Mouse (Mus musculus) MEL (cell line): ENCODE data around the gene Nudt19. TPM values are rescaled to one million over a fixed set of nuclear protein-coding genes. Genes with fewer than 3 reads are reported as not detected.
A peak's percentile ranks its signal among the peaks of the same experiment; 100 is the strongest.

Source experiments
- DNase-seq: peaks from one replicate; pipeline ENCODE4 v3.0.0; 2011; ENCODE audit warnings: low read depth, low spot score
- H3K27ac ChIP-seq: 2 replicates; pipeline ENCODE4 v1.5.1; 2012; ENCODE audit warnings: low read depth, mild to moderate bottlenecking, control low read depth, low read length, moderate library complexity; ENCODE audit not compliant: control insufficient read depth
- H3K27me3 ChIP-seq, 2 experiments: fragments of 150-350 bp in 1 of 2; sonication (generic) in 1 of 2; 2 replicates each; pipeline ENCODE4 v1.6.1; 2012; ENCODE audit warnings: low read length in 2 of 2, mild to moderate bottlenecking in 2 of 2, improper control_type of control experiment in 1 of 2, moderate library complexity in 1 of 2; ENCODE audit not compliant: insufficient read depth in 2 of 2, control insufficient read depth in 1 of 2
- H3K36me3 ChIP-seq, 2 experiments: 2 replicates each; pipeline ENCODE4 v1.6.1; 2012 to 2014; ENCODE audit warnings: low read length in 2 of 2, improper control_type of control experiment in 1 of 2, inconsistent platforms in 1 of 2, mild to moderate bottlenecking in 1 of 2; ENCODE audit not compliant: insufficient read depth in 2 of 2, control insufficient read depth in 1 of 2
- H3K4me1 ChIP-seq, 2 experiments: fragments of 150-350 bp in 1 of 2; sonication (generic) in 1 of 2; 2 replicates each; pipeline ENCODE4 v1.6.1; 2012; ENCODE audit warnings: low read length in 2 of 2, improper control_type of control experiment in 1 of 2, mild to moderate bottlenecking in 1 of 2; ENCODE audit not compliant: insufficient read depth in 2 of 2, control insufficient read depth in 1 of 2
- H3K4me3 ChIP-seq, 2 experiments: fragments of 150-350 bp in 1 of 2; sonication (generic) in 1 of 2; 2 replicates each; pipeline ENCODE4 v1.5.1; 2012; ENCODE audit warnings: low read depth in 2 of 2, low read length in 2 of 2, mild to moderate bottlenecking in 2 of 2, moderate library complexity in 2 of 2, control low read depth in 1 of 2, improper control_type of control experiment in 1 of 2; ENCODE audit not compliant: control insufficient read depth in 1 of 2, insufficient read depth in 1 of 2
- H3K79me2 ChIP-seq: 2 replicates; pipeline ENCODE4 v1.6.1; 2012; ENCODE audit warnings: mild to moderate bottlenecking, low read length, moderate library complexity; ENCODE audit not compliant: control insufficient read depth, poor library complexity, insufficient read depth
- H3K9ac ChIP-seq: 2 replicates; pipeline ENCODE4 v1.6.1; 2012; ENCODE audit warnings: low read depth, mild to moderate bottlenecking, control low read depth, low read length, moderate library complexity; ENCODE audit not compliant: control insufficient read depth, poor library complexity, severe bottlenecking
- H3K9me3 ChIP-seq: fragments of 150-350 bp; sonication (generic); replicated peaks from 2 replicates; pipeline ENCODE4 v1.6.1; 2012; ENCODE audit warnings: mild to moderate bottlenecking, low read length, improper control_type of control experiment, moderate library complexity; ENCODE audit not compliant: insufficient read depth
- BHLHE40 ChIP-seq: IDR thresholded peaks from 2 replicates; pipeline ENCODE4 v1.6.1; 2012; ENCODE audit warnings: low read depth, mild to moderate bottlenecking, inconsistent platforms, low read length, improper control_type of control experiment, borderline replicate concordance
- CHD1 ChIP-seq: IDR thresholded peaks from 2 replicates; pipeline ENCODE4 v1.6.1; 2012; ENCODE audit warnings: low read depth, mild to moderate bottlenecking, inconsistent platforms, low read length, improper control_type of control experiment
- CTCF ChIP-seq, 3 experiments: IDR thresholded peaks in 2 of 3; conservative IDR thresholded peaks in 1 of 3; 2 replicates each; pipeline ENCODE4 v1.5.1; 2011 to 2012; ENCODE audit warnings: low read length in 3 of 3, low read depth in 2 of 3, mild to moderate bottlenecking in 2 of 3, improper control_type of control experiment in 1 of 3, inconsistent platforms in 1 of 3, mixed read lengths in 1 of 3, moderate library complexity in 1 of 3; ENCODE audit not compliant: control insufficient read depth in 1 of 3, insufficient read depth in 1 of 3, poor library complexity in 1 of 3, severe bottlenecking in 1 of 3
- EP300 ChIP-seq, 2 experiments: IDR thresholded peaks; 2 replicates each; pipeline ENCODE4 v1.6.1; 2011; ENCODE audit warnings: improper control_type of control experiment in 2 of 2, low read length in 2 of 2, low read depth in 1 of 2, mild to moderate bottlenecking in 1 of 2
- GABPA ChIP-seq: IDR thresholded peaks from 2 replicates; pipeline ENCODE4 v1.6.1; 2012; ENCODE audit warnings: low read depth, mild to moderate bottlenecking, inconsistent platforms, low read length, improper control_type of control experiment, moderate library complexity
- SIN3A ChIP-seq: IDR thresholded peaks from 2 replicates; pipeline ENCODE4 v1.6.1; 2012; ENCODE audit warnings: low read length, improper control_type of control experiment, inconsistent platforms
- TAL1 ChIP-seq: IDR thresholded peaks from 2 replicates; pipeline ENCODE4 v1.6.1; 2012; ENCODE audit warnings: mild to moderate bottlenecking, inconsistent platforms, low read length, moderate library complexity, mixed read lengths
- UBTF ChIP-seq: IDR thresholded peaks from 2 replicates; pipeline ENCODE4 v1.6.1; 2012; ENCODE audit warnings: low read depth, mild to moderate bottlenecking, inconsistent platforms, low read length, improper control_type of control experiment, moderate library complexity, borderline replicate concordance; ENCODE audit not compliant: insufficient read depth
- USF2 ChIP-seq, 2 experiments: IDR thresholded peaks; 2 replicates each; pipeline ENCODE4 v1.6.1; 2011 to 2012; ENCODE audit warnings: improper control_type of control experiment in 2 of 2, low read length in 2 of 2, borderline replicate concordance in 1 of 2, inconsistent platforms in 1 of 2, low read depth in 1 of 2, mild to moderate bottlenecking in 1 of 2; ENCODE audit not compliant: insufficient read depth in 1 of 2
- ZC3H11A ChIP-seq: IDR thresholded peaks from 2 replicates; pipeline ENCODE4 v1.6.1; 2012; ENCODE audit warnings: low read depth, mild to moderate bottlenecking, inconsistent platforms, low read length, improper control_type of control experiment
- ZNF384 ChIP-seq: IDR thresholded peaks from 2 replicates; pipeline ENCODE4 v1.6.1; 2012; ENCODE audit warnings: low read depth, mild to moderate bottlenecking, inconsistent platforms, low read length, improper control_type of control experiment
- polyA plus RNA-seq, 2 experiments: library from polyadenylated mRNA; stranded (reverse) in 1 of 2; unstranded in 1 of 2; fragments of >175 nt in 1 of 2; fragments of >200 nt in 1 of 2; gene quantifications; 2 replicates each; pipeline versions ENCODE4 v1.2.1 to v1.2.4; 2012; ENCODE audit warnings: low replicate concordance in 2 of 2, low read depth in 1 of 2; ENCODE audit not compliant: insufficient read length in 2 of 2, insufficient read depth in 1 of 2, missing spikeins in 1 of 2
- total RNA-seq: library from RNA; depleted of rRNA; stranded (reverse); fragments of 300-350 nt; gene quantifications from 2 replicates; pipeline ENCODE4 v1.2.3, GENCODE M21; 2012; rRNA removed

The Nudt19 gene
- total and polyA plus RNA-seq, 3 experiments = 67.6 to 631 (median 89.1) TPM

GRCm38 (mm10) chr7:35501995-35502394 is 54.1 kb downstream of the Nudt19 start:
- Histone ChIP-seq H3K27me3 (no peaks in the 10 kb centered on the region; a peak in 1 of 4 replicates), H3K9ac (no peak overlapping the region), H3K4me1 (no peaks in the 10 kb centered on the region), H3K9me3 (no peaks in the 10 kb centered on the region), H3K4me3 (no peak overlapping the region), H3K27ac (no peak overlapping the region), H3K36me3 (no peaks in the 10 kb centered on the region), H3K79me2 (no peaks in the 10 kb centered on the region)
- no peak for TF ChIP-seq CHD1
- TF ChIP-seq CTCF (IDR thresholded peaks at IDR 0.05 in 2 of 3, conservative IDR thresholded peaks at IDR 0.05 in 1 of 3; ENCODE audit: control insufficient read depth in 1 of 3, insufficient read depth in 1 of 3, low read depth in 2 of 3, low read length in 3 of 3, poor library complexity in 1 of 3, severe bottlenecking in 1 of 3) = 0 out of 6 replicates have a peak, but pooled peaks of 1 of the 3 experiments have one; percentile 15
- no peak for DNase-seq

GRCm38 (mm10) chr7:35497516-35497915 is 58.6 kb downstream of the Nudt19 start:
- Histone ChIP-seq H3K9ac (no peak overlapping the region), H3K4me3 (no peak overlapping the region), H3K4me1 (no peaks in the 10 kb centered on the region), H3K79me2 (no peaks in the 10 kb centered on the region), H3K36me3 (no peaks in the 10 kb centered on the region), H3K27me3 (no peaks in the 10 kb centered on the region; a peak in 1 of 4 replicates), H3K27ac (no peak overlapping the region), H3K9me3 (no peaks in the 10 kb centered on the region)
- TF ChIP-seq GABPA (no peak), TAL1 (no peak), BHLHE40 (no peak), SIN3A (no peak), ZC3H11A (no peak), ZNF384 (no peak), EP300 (IDR thresholded peaks at IDR 0.05; ENCODE audit: low read depth in 1 of 2, low read length in 2 of 2) (no peak), CTCF (IDR thresholded peaks at IDR 0.05 in 2 of 3, conservative IDR thresholded peaks at IDR 0.05 in 1 of 3; ENCODE audit: control insufficient read depth in 1 of 3, insufficient read depth in 1 of 3, low read depth in 2 of 3, low read length in 3 of 3, poor library complexity in 1 of 3, severe bottlenecking in 1 of 3) (no peak), USF2 (IDR thresholded peaks at IDR 0.05; ENCODE audit: borderline replicate concordance in 1 of 2, insufficient read depth in 1 of 2, low read depth in 1 of 2, low read length in 2 of 2) (no peak), UBTF (no peak)
- DNase-seq = no peak

Other genes with a start within 250 kb of the Nudt19 start
- gene Gpatch1, start 237.9 kb downstream of the Nudt19 start, total RNA-seq = 7.9 and 8.5 TPM in 2 replicates
- 10 to 100 TPM in 1 of 2 experiments, not detected in 1; 13.4 TPM for gene Gpatch1, start 237.9 kb downstream of the Nudt19 start, polyA plus RNA-seq
- 0.46 and 0.58 TPM in 2 replicates for gene Rhpn2, start 222.1 kb downstream of the Nudt19 start, total RNA-seq
- 1 to 10 TPM in 1 of 2 experiments, not detected in 1; 1.2 TPM for gene Rhpn2, start 222.1 kb downstream of the Nudt19 start, polyA plus RNA-seq
- 11.9 and 15.3 TPM in 2 replicates for gene Faap24, start 159.5 kb downstream of the Nudt19 start, total RNA-seq
- gene Faap24, start 159.5 kb downstream of the Nudt19 start, polyA plus RNA-seq = 10 to 100 TPM in 1 of 2 experiments, not detected in 1; 26.7 TPM
- gene Cep89, start 159.3 kb downstream of the Nudt19 start, total RNA-seq = 13.1 and 15.8 TPM in 2 replicates
- gene Cep89, start 159.3 kb downstream of the Nudt19 start, polyA plus RNA-seq = 10 to 100 TPM in 1 of 2 experiments, not detected in 1; 44.5 TPM
- not detected in 2 replicates for gene Slc7a9, start 107.5 kb downstream of the Nudt19 start, total RNA-seq
- not detected for gene Slc7a9, start 107.5 kb downstream of the Nudt19 start, polyA plus RNA-seq
- 0.26 and 0.50 TPM in 2 replicates for gene Tdrd12, start 18.6 kb downstream of the Nudt19 start, total RNA-seq
- gene Tdrd12, start 18.6 kb downstream of the Nudt19 start, polyA plus RNA-seq = under 1 TPM in 1 of 2 experiments, not detected in 1; 0.25 TPM
- 0.10 and 0.12 TPM in 2 replicates for gene Rgs9bp, start 29.3 kb upstream of the Nudt19 start, total RNA-seq
- under 1 TPM in 1 of 2 experiments, not detected in 1; 0.43 TPM for gene Rgs9bp, start 29.3 kb upstream of the Nudt19 start, polyA plus RNA-seq
- gene Ankrd27, start 29.9 kb upstream of the Nudt19 start, total RNA-seq = 74.2 and 74.9 TPM in 2 replicates
- gene Ankrd27, start 29.9 kb upstream of the Nudt19 start, polyA plus RNA-seq = 100 to 1,000 TPM in 1 of 2 experiments, 10 to 100 TPM in 1; 49.0 to 103 TPM
- gene Pdcd5, start 91.2 kb upstream of the Nudt19 start, total RNA-seq = 221 and 232 TPM in 2 replicates
- 1,000 to 10,000 TPM in 1 of 2 experiments, 100 to 1,000 TPM in 1; 118 to 1,267 TPM for gene Pdcd5, start 91.2 kb upstream of the Nudt19 start, polyA plus RNA-seq
- 5.6 and 7.4 TPM in 2 replicates for gene Dpy19l3, start 198.2 kb upstream of the Nudt19 start, total RNA-seq
- 1 to 10 TPM in 1 of 2 experiments, not detected in 1; 9.9 TPM for gene Dpy19l3, start 198.2 kb upstream of the Nudt19 start, polyA plus RNA-seq
- gene Zfp507, start 246.7 kb upstream of the Nudt19 start, total RNA-seq = 16.0 and 16.4 TPM in 2 replicates
- gene Zfp507, start 246.7 kb upstream of the Nudt19 start, polyA plus RNA-seq = 10 to 100 TPM; 17.7 to 67.2 TPM